Mouse (Mus musculus): ENCODE measurements around the gene Gm49369. TPM values are rescaled to one million over a fixed set of nuclear protein-coding genes. Genes with fewer than 3 reads are reported as not detected.
"Not testable (repeated sequence)": the region's sequence is repeated elsewhere in the genome, so short reads cannot be mapped to it uniquely, and the experiment has no call there.

The Gm49369 gene
- 10 to 100 TPM in 3 of 4 experiments, 1 to 10 TPM in 1; 9.0 to 16.1 (median 11.0) TPM for total RNA-seq (2022)

DNA sequence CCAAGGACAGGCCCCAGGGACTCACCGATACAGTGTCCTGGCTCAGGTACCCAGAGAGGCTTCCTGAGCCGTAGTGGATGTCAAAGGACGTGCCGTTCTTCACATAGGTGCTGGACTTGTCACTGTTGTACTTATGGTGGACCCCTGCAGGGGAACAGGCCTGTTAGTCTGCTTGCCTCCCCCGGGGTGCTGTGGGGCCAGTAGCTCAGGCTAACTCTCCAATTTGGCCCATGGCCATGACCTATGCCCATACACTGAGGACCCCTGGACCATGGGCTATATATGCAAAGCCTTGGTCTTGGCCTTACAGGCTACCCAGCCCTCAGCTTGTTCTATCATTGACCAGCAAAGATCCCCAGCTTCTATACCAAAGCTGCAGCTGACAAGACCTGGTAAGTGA is at the start of gene Gm49369:
TSS of gene Gm49369 (minus strand) at position 101 of the 400 bp plus-strand sequence.
- DNase-seq = no peak

DNA sequence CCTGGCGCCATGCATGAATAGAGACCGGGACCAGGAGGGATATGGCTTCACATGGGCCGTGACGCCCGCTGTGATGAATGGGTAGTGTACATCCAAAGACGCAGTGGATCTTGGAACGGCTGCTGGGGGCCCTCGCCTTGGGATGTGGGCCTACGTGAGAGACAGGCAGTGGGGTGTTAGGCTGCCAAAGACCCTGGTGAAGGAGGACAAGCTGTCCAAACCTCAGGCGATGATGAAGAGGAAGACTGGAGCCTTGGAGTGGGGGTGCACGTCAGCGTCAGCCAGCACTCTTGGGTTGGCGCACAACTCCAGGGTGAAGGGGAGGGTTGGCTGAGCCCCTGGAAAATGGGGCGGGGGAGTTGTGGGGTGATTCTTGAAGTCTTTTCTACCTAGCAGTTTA is 48.6 kb upstream of the Gm49369 start:
- DNase-seq = no peak

GRCm38 (mm10) chr7:142430160-142430678 is 47.8 kb upstream of the Gm49369 start:
- no peak for DNase-seq

- DNase-seq = no peak
These were observed 45.7 kb upstream of the Gm49369 start for GRCm38 (mm10) chr7:142428213-142428612.

GRCm38 (mm10) chr7:142425641-142426213 is 43.3 kb upstream of the Gm49369 start:
- no peak for DNase-seq

- no peak for DNase-seq
These were observed 39.4 kb upstream of the Gm49369 start for GRCm38 (mm10) chr7:142421826-142422225.

- DNase-seq = no peak
These were observed 37.4 kb upstream of the Gm49369 start for GRCm38 (mm10) chr7:142419887-142420286.

DNA sequence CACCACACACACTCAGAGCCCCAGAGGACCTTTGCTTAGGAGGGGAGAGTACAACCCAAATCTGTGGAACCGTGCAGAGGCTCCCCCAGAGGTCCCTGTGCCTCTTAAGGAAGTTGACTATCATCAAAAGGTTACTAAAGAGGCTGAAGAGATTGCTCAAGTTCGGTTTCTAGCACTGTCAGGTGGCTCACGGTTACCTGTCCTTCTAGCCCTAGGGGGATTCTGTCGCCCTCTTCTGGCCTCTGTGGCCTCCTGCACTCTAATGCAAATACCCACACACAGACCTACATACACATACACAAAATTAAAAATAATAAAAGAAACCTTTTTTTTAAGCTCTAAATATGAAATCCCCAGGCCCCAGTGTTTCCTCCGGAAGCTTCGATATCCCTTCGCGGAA is 36.2 kb upstream of the Gm49369 start:
- no peak for DNase-seq

DNA sequence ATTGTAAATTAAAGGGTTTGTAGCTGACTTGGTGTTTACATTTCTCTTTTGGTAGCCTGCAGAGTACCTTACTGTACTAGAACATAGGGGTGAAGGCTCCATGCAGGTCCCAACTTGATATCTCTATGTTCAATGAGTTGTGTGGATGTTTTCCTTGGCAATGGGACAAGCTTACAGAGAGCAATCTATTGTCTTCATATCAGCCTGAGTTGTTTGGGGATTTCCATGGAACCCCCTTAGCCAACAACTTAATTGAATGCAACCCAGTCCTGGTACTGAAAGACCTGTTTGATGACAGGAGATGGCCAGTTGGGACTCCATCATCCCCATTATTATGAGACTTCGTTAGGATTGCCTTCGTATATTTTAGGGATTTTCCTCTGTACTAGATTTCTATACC is 35.6 kb upstream of the Gm49369 start:
- no peak for DNase-seq

DNA sequence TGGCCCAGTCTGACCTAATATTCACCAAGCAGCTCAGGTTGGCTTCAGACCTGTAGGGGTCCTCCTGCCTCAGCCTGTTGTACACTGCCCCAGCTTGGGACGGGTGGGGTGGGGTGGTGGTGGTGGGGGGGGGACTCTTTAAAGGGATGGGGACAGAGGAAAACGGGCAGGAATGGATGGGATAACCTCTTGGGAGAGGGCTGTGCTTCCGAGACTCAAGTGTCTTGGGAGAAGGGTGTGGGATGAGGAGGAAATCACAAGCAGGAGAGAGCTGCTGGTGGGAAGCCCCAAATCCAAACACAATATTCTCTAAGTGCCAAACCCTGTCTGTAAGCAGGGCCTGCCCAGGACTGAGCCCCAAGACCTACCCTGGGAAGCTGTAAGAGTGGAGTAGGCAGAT is 33.8 kb upstream of the Gm49369 start:
- DNase-seq = no peak

DNA sequence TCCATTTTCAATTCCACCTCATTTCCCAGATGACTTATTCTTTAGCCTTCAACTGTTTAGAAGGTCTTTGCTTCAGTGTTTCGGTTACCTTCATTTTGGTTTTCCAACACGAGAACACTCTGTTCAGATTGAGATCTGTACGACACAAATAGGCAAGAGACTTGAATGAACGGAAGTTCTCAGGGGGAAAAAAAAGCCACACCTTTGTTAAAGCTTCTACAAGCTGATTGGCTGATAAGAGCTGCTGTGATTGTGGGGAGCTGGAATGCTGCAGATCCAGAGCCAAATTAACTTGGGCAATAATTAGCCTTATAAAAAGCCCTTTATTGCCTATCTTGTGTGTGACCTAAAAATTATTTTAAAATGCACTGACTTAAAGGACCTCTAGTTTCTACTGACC is 32.8 kb upstream of the Gm49369 start:
- DNase-seq = no peak

GRCm38 (mm10) chr7:142413285-142413684 is 30.8 kb upstream of the Gm49369 start:
- DNase-seq = no peak

DNA sequence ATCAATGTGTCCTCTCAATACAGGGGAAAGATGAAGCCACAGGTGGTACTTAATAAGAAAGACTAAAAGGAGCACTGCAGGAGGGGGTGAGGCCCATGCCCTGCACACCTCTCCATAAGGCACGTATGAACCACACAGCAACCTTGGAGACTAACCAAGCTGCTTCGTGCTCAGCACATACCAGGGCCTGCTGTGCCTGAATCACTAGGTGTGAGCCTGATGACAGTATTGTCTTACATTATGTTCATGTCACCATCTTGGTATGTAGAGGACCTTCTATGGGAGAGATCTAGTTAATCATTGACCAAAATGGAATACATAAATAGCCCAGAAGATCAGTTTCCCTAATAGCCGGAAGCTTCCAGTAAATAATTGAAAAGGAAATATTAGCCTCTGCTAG is 27.1 kb upstream of the Gm49369 start:
- DNase-seq = no peak

GRCm38 (mm10) chr7:142408686-142409085 is 26.2 kb upstream of the Gm49369 start:
- no peak for DNase-seq

GRCm38 (mm10) chr7:142407935-142408334 is 25.5 kb upstream of the Gm49369 start:
- no peak for DNase-seq

DNA sequence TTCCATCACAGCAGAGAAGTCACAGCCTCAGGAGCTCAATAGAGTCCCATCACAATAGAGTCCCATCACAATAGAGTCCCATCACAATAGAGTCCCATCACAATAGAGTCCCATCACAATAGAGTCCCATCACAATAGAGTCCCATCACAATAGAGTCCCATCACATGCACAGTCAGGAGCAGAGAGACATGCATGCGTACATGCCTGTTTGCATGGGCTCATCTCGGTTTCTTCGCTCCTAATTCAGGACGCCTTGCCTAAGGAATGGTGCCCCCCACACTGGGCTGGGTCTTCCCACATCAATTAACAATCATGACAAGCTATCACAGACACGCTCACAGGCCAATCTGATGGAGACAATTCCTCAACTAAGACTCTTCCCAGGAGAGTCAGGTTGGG is 22.7 kb upstream of the Gm49369 start:
- DNase-seq = not testable (repeated sequence)

DNA sequence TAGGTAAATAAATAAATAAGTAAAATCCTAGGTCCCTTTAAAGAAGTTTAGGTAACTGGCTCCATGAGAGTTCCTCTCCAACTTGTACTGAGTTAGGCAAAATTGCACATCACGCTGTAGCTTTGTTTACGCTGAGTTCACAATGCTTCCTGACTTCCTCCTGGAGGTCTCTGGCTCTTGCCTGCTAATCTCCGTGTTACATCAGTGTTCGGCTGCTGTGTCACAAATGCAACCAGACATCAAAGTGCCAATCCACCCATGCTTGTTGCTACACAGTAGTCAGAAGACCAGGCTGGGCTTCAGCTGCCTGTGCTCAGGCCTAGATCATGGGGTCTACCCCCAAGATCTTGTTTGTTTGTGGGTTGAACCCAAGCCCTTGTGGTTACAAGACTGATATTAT is 21.1 kb upstream of the Gm49369 start:
- DNase-seq = no peak

GRCm38 (mm10) chr7:142400750-142401142 is 18.3 kb upstream of the Gm49369 start:
- DNase-seq = no peak

GRCm38 (mm10) chr7:142400112-142400749 is 17.8 kb upstream of the Gm49369 start:
- DNase-seq = no peak

GRCm38 (mm10) chr7:142399250-142399649 is 16.8 kb upstream of the Gm49369 start:
- DNase-seq = no peak

- no peak for DNase-seq
These were observed 15.6 kb upstream of the Gm49369 start for GRCm38 (mm10) chr7:142398052-142398451.

DNA sequence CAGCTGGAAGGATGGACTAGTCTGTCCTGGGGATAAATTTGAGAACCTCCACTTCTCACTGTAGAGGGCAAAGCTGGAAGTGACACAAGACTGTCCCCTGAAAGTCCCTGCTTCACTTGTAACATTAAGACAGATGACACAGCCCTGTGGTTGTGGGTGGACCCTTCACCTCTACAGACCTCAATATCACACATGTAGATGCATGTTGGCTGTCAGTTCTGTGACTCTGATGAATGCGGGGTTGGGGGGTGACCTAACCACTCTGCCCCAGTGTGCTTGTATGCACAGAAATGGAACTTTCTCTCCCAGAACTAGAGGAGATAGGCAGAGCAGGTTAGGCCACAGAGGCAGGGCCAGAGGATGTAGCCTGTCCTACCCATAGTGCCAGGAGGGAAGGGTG is 14.1 kb upstream of the Gm49369 start:
- no peak for DNase-seq

DNA sequence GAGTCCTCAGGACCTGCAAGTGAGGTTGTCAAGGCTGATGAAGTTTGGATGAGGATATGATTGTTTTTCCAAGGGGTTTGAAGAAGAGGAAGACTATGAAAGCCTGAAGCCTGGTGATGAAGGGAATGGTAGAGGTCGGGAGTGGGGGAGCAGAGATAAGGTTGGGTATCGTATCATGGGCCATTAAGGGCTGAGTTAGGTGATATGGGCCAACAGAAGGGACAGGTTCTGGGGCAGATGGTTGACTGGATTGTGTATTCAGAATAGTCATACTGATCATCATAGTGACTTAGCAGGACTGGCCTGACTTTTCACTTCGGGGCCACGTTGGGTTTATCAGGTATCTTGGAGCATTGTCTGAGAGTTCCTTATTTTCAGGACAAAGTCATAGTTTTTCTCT is 13.0 kb upstream of the Gm49369 start:
- no peak for DNase-seq

Measured in adrenal gland, adult 8-10 months (tissue).